Mouse (Mus musculus) liver, embryonic 14.5 days (tissue): ENCODE measurements around the gene Pole4.

ENCODE experiments used
- CTCF ChIP-seq: IDR thresholded peaks from 2 replicates; pipeline ENCODE4 v1.5.1; 2016; ENCODE audit warnings: antibody characterized with exemption, low read depth, control low read depth
- EP300 ChIP-seq: IDR thresholded peaks from 2 replicates; pipeline ENCODE4 v1.6.1; 2016; ENCODE audit warnings: antibody characterized with exemption, low read depth

DNA sequence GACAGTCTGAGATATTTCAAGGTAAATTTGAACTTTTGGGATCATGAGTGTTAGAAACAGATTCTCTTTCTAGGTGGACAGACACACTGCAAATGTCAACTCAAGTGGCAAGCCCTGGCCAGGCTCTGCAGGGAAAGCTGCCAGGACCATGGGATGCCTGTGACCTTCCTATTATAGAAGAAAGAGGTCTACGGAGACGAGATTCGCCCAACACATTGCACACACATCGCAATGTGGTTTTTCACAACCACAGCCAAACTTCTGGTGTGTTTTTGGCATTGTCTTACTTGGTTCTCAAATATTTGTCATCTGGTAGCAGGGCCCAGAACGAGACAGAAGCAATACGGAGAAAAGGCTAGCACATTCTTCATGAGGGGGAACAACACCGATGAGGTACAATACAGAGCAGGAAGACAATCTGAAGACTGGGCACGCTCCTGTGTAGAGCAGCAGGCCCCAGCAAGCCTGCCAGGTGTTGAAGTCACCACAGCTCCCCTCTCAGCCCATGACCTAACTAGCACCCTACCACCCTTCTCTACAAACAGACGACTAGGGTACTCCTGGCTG lies 43.0 kb upstream of the Pole4 start:
- TF ChIP-seq CTCF (no peak), EP300 (no peak)
